Mouse (Mus musculus) midbrain, embryonic 16.5 days (tissue): Measurements from ENCODE around the gene Fer. TPM values are rescaled to one million over a fixed set of nuclear protein-coding genes. Genes with fewer than 3 reads are reported as not detected.

Experiments
- ATAC-seq: fragments of 200-750 bp; cut with Nextera tagmentation; 2 replicates; pipeline ENCODE4 v1.8.0; 2017; ENCODE audit warnings: moderate TSS enrichment
- H3K27ac ChIP-seq: fragments of 300-500 bp; sonication (generic); 2 replicates; pipeline ENCODE4 v1.5.1; 2014; ENCODE audit warnings: mild to moderate bottlenecking, low read length, mixed read lengths
- H3K27me3 ChIP-seq: fragments of 300-500 bp; sonication (generic); 2 replicates; pipeline ENCODE4 v1.6.1; 2014; ENCODE audit warnings: low read depth, low read length, mixed read lengths; ENCODE audit not compliant: control insufficient read depth, insufficient read depth
- H3K36me3 ChIP-seq: fragments of 300-500 bp; sonication (generic); 2 replicates; pipeline ENCODE4 v1.6.1; 2014; ENCODE audit warnings: mild to moderate bottlenecking, low read length, moderate library complexity, mixed read lengths; ENCODE audit not compliant: control insufficient read depth, insufficient read depth
- H3K4me1 ChIP-seq: fragments of 300-500 bp; sonication (generic); 2 replicates; pipeline ENCODE4 v1.6.1; 2014; ENCODE audit warnings: mild to moderate bottlenecking, low read length, mixed read lengths; ENCODE audit not compliant: control insufficient read depth, insufficient read depth
- H3K4me2 ChIP-seq: fragments of 300-500 bp; sonication (generic); 2 replicates; pipeline ENCODE4 v1.6.1; 2014; ENCODE audit warnings: mild to moderate bottlenecking, low read length, mixed read lengths
- H3K4me3 ChIP-seq: fragments of 300-500 bp; sonication (generic); 2 replicates; pipeline ENCODE4 v1.5.1; 2014; ENCODE audit warnings: low read depth, mild to moderate bottlenecking, low read length, moderate library complexity, mixed read lengths
- H3K9ac ChIP-seq: fragments of 300-500 bp; sonication (generic); 2 replicates; pipeline ENCODE4 v1.6.1; 2014; ENCODE audit warnings: low read depth, low read length, mixed read lengths
- H3K9me3 ChIP-seq: fragments of 300-500 bp; sonication (generic); replicated peaks from 2 replicates; pipeline ENCODE4 v1.6.1; 2014; ENCODE audit warnings: mild to moderate bottlenecking, low read length, mixed read lengths; ENCODE audit not compliant: control insufficient read depth, poor library complexity, severe bottlenecking
- WGBS: fragments of 180-500 bp; shearing (Covaris S2); extraction: QIAGEN DNeasy Blood & Tissue Kit; methylation state at CpG from one replicate; pipeline ENCODE4 v1.1.7; 2014; 5-methylcytosine and 5-hydroxymethylcytosine counted together
- polyA plus RNA-seq: library from polyadenylated mRNA; unstranded; fragments of >200 nt; fragmentation: Nextera tagmentation; extraction: Ambion mirVana; gene quantifications from 2 replicates; pipeline ENCODE4 v1.2.1, GENCODE M21; 2015

The Fer gene
- polyA plus RNA-seq, 1 experiment from 2014 or later: 33.2 TPM

- no peak overlapping the region for H3K4me2 ChIP-seq
- no peaks in the 10 kb centered on the region for H3K9me3 ChIP-seq
- 43% methylated on average over 3 of the region's 3 CpGs for WGBS
- 0 out of 2 replicates have a peak overlapping the region, but pooled peaks have one; percentile 9 for H3K27ac ChIP-seq
- ATAC-seq: no peak
- H3K4me1 ChIP-seq: no peaks in the 10 kb centered on the region
- H3K4me3 ChIP-seq: no peak overlapping the region
- H3K36me3 ChIP-seq: no peaks in the 10 kb centered on the region
- no peaks in the 10 kb centered on the region for H3K27me3 ChIP-seq
- H3K9ac ChIP-seq: no peak overlapping the region
Observed at GRCm38 (mm10) chr17:64181291-64181690, 318.4 kb downstream of the Fer start.

DNA sequence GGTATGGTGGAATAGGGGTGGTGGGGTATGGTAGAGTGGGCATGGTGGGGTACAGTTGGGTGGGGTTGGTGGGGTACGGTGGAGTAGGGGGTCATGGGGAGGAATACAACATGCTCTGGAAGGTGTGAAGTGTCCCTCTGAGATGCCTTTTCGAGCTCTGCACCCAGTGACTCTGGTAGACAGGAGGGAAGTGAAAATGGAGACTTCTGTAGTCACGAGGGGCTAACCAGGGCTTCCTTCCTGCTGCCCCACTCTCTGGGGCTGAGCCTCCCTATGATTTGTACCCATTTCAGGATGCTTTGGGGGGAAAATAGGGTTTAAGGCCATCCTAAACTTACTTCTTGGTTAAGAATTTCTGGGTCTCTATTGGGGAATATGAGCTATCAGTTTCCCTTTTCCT lies 319.7 kb downstream of the Fer start:
- H3K27ac ChIP-seq: no peak overlapping the region

DNA sequence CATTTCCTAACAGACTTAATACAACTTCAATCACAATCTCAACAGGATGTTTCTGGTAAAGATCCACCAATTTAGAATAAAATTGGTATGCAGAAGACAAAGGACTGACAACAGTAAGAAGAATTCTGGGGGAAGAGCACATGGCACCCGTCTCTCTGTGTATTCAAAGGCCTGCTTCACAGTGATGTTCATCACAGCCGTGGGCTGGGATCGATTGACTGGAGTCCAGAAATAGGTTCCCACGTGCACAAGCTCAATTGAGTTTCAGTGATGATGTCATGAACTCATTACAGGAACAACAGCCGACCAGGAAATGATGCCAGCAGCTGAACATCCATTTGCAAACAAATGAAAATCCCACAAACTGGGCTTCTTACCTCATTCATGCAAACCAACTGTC lies 320.3 kb downstream of the Fer start:
- WGBS: 52% methylated on average over 5 of the region's 5 CpGs
- no peak for ATAC-seq
- Histone ChIP-seq H3K4me2 (no peak overlapping the region), H3K9me3 (no peaks in the 10 kb centered on the region), H3K9ac (no peak overlapping the region), H3K4me1 (no peaks in the 10 kb centered on the region), H3K27me3 (no peaks in the 10 kb centered on the region), H3K27ac (no peak overlapping the region), H3K4me3 (no peak overlapping the region), H3K36me3 (no peaks in the 10 kb centered on the region)

More for the DNA sequence above, 319.7 kb downstream of the Fer start:
- Histone ChIP-seq H3K4me3 (no peak overlapping the region), H3K27me3 (no peaks in the 10 kb centered on the region), H3K4me2 (no peak overlapping the region), H3K9me3 (no peaks in the 10 kb centered on the region), H3K9ac (no peak overlapping the region), H3K36me3 (no peaks in the 10 kb centered on the region), H3K4me1 (no peaks in the 10 kb centered on the region)
- 91% methylated on average over 3 of the region's 3 CpGs for WGBS
- no peak for ATAC-seq

Other genes with a start within 250 kb of the Fer start
- 2.3 and 2.9 TPM in 2 replicates for gene A930002H24Rik, start 729 bp downstream of the Fer start, polyA plus RNA-seq